Mouse (Mus musculus): ENCODE data around the gene Sike1. TPM values are rescaled to one million over a fixed set of nuclear protein-coding genes. Genes with fewer than 3 reads are reported as not detected.

Sike1 gene
- total RNA-seq (2021): 10 to 100 TPM; 64.1 to 65.3 TPM
- long read RNA-seq, full-length matches to known transcripts: 32 of 35 reads
- long read RNA-seq, partial matches to known transcripts: 1 of 35 reads
- long read RNA-seq, other reads (novel, unspliced or antisense): 2 of 35 reads

DNA sequence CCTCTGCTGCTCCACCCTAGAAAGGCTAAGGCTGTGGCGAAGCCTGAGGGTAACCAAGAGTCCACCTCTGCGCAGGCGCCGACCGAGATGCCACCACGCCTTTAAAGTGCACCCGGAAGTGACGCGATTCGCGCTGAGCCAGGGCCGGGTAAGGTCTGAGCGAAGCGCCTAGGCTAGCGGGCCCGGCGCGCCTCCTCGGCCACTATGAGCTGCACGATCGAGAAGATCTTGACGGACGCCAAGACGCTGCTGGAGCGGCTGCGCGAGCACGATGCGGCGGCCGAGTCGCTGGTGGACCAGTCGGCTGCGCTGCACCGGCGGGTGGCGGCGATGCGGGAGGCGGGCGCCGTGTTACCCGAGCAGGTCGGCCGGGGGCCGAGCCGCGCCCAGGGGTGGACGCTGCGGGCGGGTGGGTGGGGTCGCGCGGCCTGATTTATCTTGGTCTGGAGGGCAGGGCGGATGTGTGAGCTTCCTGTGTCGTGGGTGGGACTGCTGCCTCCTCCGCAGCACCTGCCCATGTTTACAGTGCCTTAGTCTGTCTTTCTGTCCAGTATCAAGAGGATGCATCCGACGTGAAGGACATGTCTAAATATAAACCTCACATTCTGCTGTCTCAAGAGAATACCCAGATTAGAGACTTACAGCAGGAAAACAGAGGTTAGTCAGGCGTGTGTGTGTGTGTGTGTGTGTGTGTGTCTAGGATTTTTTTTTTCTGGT lies at the start of gene Sike1:
Sike1 (plus strand) TSS at position 104 of the 717 bp plus-strand sequence.
- DNase-seq (ENCODE audit: low spot score in 2 of 2): peak; percentile 92 to 95

DNA sequence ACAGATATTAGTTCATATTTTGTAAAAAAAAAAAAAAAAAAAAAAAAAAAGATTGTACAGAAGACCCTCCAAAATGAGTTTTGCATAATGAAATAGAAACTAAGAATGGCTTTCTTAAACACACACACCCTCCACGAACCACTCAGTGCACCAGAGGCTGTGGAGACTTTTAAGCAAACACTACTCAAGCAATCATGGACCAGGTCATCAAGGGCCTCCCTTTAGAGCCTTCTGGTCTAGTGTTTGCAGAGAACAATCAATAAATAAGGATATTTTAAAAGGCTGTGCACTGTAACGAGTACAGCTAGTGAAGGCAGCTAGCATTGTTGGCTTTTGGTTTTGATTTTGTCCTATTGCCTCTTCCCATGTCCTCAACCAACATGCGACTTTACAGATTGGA lies 49.2 kb upstream of the Sike1 start:
- DNase-seq (ENCODE audit: low spot score in 2 of 2): no peak

DNA sequence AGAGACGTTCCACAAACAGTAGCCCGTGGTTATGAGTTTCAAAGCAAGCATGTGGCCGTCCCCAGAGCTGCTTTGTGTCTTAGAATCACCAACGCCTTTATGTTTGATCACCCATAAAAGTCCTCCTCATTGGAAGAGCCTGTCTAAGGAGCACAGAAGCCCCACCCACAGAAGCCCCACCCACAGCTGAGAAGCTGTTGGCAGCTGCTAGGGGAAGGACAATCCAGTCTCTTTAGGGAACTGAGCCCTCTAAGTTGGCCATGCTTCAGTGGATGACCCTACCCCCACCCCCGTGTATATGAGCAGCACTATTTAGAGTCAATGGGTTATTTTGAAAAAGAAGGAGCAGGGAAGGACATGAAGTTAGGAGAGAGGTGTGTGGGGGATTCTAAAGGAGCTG lies 48.6 kb upstream of the Sike1 start:
- no peak for DNase-seq (ENCODE audit: low spot score in 2 of 2)

DNA sequence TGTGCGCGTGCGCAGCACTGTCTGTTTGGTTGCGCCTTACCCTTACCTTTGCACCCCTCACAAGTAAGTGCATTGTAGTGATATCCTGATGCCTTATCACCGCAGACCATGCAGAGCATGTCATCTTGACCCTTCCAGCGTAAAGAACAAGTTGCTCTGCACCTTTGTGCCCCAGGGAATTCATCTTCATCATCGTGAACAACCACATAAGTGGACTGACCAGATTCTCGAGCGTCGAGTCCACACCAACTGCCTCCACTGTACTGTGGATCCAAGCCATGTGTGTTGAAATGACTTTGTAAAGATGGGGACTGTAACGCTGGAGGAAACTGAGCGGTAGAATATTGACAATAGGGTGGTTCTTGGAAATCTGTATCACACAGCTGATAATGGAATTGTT lies 41.0 kb upstream of the Sike1 start:
- no peak for DNase-seq (ENCODE audit: low spot score in 2 of 2)

DNA sequence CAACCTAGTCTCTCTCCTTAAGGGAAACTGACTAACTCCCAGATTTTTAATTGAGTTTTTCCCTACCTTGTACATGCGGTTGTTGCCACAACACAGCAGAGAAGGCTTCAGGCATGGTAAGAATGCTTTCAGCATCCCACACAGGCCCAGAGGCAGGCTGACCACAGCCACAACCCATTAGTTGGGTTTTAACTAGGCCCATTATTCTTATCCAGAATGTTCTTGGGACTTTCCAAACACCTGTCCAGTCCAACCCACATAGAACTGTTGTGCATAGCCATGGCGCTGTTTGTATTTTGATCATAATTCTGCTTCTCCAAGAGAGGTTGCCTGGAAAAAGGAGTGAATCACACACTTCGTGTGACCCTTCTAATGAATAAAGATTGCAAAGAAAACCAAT lies 40.4 kb upstream of the Sike1 start:
- DNase-seq (ENCODE audit: low spot score in 2 of 2): no peak

DNA sequence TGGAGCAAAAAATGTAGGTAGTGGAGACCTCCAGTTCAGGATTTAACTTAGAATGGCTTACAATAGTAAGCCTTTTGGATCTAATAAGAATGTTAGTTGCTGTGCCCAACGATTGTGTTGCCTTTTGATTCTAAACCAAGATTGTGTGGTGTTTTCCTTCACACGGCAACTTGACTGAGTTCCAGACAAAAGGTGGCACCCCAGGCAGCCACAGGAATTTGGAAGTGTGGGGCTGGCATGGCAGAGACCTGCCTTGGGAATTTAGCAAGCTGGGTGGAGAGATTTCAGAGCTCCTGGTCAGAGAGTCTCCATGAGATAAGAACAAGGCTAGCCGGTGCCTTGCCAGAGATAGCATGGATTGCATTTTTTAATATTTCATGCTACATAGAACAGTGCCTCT lies 39.9 kb upstream of the Sike1 start:
- DNase-seq (ENCODE audit: low spot score in 2 of 2): no peak

DNA sequence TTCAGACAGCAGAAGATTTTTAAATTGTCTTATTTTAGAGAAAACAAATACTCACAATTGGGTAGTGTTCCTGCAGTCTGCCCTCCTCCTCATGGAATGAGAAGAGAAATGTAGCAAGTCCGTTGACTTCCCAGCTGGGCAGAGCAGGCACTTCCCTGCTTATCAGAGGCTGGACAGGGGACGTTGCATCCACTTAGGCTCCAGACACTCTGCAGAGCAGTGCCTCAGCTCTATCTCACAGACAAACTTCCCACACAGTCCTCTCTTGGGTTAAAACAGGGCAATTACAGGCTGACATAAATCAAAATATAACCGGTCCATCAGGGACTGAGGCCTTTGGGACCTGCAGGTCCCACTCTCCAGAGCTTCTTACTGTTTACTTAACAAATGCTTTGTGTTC lies 31.5 kb upstream of the Sike1 start, which contains the start of gene Nr1h5:
Nr1h5 (minus strand) TSS at position 101 of the 400 bp plus-strand sequence.
- no peak for DNase-seq (ENCODE audit: low spot score in 2 of 2)

DNA sequence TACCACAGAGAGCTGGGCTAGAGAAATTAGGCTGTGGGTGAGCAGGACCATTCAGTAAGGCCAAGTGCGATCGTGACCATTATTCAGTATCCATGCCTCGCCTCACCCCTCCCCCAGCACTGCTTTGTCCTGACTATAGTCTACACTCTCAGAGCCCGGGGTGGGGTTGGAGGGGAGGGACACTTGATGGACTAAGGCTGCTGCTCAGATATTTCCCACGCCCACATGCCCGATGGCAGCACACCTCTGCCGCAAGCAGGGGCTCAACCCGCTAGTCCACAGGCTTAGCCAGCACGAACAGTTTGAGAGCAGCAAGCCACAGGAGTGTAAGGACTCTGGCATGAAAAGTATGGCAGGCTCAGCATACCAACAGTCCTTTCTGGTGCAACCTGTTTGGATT lies 25.4 kb upstream of the Sike1 start:
- DNase-seq (ENCODE audit: low spot score in 2 of 2): no peak

DNA sequence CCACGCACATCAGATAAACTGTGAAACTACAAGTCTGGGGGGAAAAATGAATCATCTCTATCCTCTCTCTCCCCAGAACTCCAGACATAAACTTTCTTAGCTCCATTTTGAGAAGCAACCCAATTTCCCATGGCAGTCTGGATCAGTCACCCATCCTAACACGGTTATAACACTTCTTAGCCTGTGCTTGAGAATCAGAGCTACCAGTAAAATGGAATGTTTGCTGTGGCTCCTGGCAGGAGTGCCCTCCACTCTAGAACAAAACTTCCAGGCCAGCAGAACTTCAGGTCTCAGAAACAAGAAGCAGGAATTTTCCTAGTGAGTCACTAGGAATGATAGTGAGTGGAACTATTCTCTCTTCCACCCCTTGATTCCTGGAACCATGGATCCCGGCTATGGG lies 25.0 kb upstream of the Sike1 start:
- no peak for DNase-seq (ENCODE audit: low spot score in 2 of 2)

DNA sequence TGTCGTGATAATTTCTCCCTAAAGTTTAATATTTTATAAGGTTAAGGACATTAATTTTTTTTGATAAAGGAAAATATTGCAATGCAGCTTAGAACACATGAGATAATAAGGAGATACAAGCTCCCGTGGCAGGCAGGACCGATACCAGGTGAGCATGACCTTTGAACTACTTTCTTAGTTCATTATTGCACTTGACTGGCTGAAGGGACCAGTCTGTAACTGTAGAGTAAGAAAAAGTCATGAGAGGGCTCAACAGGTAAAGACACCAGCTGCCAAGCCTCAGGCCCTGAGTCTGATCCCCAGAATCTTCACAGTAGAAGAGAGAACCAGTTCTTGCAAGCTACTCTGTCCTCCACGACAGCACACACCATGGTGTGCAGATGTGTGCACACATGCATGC lies 18.6 kb upstream of the Sike1 start:
- DNase-seq (ENCODE audit: low spot score in 2 of 2): no peak

DNA sequence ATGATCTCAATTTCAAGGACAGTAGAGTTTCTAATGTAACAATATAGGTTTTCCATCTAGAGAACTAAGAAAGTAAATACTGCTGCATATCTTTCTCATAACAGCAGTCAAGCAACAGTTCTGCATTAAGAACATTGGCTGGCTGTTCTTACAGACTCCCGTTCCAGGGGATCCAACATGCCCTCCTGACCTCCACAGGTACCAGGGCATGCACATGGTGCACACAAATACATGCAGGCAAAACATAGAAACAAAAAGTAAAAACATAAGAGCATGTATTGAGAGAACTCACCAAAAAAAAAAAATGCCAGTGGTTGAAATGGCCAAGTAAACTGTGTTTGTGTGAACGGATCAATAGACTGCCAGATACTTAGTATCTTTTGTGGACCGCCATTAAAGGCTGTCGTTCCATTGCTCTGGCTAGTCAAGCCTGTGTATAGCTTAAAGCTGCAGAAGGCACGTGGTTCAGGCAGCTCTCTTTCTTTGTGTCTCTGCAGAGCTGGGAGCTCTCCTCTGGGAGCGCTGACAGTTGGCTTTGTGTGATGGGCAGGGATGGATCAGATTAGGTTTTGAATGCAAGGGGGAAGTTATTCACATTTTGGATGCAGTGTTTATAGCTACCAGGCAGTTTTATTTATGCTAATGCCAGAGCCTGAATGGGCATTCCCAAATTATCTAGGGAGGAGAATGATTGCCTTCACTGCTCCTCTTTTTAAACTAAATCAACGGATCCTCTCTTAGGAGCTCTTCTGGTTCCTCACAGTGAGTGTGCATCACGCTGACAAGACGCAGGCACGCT lies 15.8 kb upstream of the Sike1 start:
- peak in 1 of 2 experiments; percentile 39 for DNase-seq (ENCODE audit: low spot score in 2 of 2)

DNA sequence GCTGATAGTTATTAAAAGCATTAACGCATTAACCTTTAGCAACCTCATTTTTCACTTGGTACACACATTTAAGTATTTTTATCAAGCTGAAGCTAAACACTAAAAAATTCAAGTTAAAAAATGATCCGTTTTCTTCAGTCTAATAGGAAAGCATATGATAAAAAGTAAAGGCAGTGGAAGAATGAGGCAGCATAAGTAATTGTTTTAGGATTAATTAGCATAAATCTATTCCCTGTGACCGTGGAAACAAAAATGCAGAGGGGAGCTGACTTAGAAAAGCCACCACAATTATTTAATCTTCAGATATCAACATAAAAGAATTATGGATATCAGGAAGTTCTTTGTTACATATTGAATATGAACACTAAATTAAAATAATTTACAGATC lies 15.2 kb upstream of the Sike1 start:
- DNase-seq (ENCODE audit: low spot score in 2 of 2): no peak

DNA sequence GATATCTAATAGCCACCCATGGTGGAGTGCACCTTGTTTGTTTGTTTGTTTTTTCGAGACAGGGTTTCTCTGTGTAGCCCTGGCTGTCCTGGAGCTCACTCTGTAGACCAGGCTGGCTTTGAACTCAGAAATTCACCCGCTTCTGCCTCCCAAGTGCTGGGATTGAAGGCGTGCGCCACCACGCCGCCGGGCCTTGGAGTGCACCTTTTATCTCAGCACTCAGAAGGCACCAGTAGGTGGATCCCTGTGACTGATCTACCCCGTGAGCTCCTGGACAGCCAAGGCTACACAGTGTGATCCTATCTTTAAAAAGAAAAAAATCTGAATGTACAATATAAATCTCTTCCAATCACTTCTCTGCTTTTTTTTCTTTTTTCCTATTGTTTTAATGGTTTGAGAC lies 4.5 kb upstream of the Sike1 start:
- DNase-seq (ENCODE audit: low spot score in 2 of 2): no peak

DNA sequence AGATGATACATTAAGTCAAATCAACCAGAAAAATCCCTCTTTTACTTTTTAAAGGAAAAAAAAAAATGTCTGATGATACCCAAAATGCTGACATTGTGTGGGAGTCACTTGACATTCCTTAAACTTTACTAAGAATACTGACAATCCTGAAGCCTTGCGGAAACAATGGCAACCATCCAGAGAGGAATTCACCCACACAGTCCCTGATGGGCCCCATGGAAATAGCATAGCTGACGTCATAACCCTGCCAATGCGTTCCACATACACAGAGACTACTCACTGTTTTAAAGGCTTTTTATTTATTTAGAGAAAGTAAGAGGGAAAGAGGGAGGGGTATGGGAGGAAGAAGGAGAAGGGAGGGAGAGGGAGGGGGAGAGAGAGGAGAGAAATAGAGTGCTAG lies 2.6 kb upstream of the Sike1 start:
- no peak for DNase-seq (ENCODE audit: low spot score in 2 of 2)

DNA sequence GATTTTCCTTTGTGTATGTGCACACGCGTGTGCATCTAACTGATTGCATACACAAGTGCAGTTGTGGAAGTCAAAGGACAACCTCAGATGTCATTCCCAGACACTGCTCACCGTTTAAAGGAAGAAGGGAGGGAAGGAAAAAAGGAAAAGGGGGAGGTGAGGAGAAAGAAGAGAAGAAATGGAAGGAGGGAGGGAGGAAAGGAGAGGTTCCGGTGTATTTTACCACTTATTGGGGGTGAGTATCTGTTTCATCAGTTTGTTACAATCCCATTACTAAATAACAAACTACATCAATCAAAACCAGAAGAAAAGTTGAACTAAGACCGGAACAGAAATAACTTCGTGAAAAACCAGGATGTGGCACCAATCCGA lies 289 bp upstream of the Sike1 start:
- no peak for DNase-seq (ENCODE audit: low spot score in 2 of 2)

DNA sequence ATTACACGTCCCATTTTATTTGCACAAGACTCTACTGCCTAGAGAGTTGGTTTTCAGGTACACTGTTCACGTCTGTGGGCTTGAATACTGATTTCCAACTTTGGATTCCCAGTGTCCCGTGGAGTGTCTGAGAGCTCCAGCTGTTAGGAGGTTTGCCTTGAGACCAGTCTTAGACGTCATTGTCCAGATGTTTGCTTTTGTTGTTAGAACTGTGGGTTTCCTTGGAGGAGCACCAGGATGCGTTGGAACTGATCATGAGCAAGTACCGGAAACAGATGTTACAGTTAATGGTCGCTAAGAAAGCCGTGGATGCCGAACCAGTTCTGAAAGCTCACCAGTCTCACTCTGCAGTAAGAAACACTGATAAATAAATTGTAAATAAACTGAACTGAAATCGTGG lies 1.5 kb downstream of the Sike1 start:
- DNase-seq (ENCODE audit: low spot score in 2 of 2): no peak

DNA sequence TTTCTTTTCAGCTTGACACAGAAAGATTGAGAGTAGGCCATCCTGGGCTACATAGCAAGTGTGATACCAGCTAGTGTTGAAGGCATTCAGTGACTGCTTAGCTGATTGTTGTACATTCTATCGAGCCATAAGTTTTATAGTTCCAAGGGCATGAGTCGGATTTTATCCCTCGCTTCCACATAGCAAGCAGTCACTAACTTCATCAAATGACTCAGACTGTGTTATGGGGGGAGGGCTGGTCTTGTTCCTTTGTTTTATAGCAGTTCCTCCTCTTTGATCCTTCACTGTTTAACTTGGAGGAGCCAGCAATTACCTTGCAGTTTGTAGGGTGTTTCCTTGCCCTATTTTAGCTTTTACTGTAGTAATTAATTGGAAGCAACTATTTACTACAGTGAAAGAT lies 2.1 kb downstream of the Sike1 start:
- DNase-seq (ENCODE audit: low spot score in 2 of 2): no peak

DNA sequence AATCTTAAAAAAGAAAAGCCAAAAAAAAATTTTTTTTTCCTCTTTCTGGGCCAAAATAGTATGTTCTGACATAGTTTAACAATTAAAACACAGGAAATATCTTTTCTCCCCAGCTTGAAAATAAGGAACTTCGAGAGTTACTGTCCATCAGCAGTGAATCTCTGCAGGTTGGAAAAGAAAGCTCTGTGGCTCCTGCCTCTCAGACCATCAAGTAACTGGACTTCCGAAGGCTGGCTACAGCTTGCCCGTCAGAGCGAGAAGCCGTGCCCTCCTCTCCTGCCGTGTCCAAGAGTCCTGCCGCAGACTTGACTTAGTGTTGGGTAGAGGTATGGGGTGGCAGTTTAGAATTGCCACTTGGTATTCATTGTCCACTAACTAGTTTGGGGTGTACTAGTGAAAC lies 6.1 kb downstream of the Sike1 start:
- DNase-seq (ENCODE audit: low spot score in 2 of 2): no peak

DNA sequence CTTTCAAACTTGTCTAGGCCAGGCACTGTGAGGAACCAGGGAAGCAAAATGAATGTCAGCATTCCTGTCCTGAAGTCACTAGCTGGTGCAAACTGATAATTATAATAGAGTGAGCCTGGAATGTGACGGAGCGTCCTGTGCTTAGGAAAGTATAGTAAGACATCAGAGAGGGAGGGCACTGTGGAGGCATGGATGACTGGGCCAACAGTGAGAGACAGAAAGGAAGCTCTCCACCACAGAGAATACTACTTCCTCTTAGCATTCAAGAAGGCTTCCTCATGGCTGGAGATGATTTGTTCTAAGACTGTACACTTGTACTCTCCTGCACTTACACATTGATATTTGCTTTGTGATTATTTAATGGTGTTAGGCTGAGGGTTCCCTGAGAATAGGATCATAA lies 21.8 kb downstream of the Sike1 start:
- DNase-seq (ENCODE audit: low spot score in 2 of 2): no peak

DNA sequence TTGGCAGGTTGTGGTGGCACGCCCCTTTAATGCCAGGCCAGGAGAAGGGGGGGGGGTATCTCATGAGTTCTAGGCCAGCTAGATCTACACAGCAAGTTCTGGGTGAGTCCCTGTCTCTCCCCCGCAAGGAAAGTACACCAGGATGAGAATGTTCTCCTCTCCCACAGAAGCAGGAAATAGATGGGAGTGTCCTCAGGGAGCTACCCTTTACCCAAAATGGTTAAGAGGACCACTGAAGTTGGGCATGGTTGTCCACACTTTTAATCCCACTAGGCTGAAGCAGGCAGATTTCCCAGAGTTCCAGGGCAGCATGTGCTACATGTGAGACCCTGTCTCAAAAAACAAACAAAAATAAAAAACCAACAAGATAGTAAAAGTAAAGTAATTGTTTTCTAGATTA lies 24.0 kb downstream of the Sike1 start:
- DNase-seq (ENCODE audit: low spot score in 2 of 2): no peak

DNA sequence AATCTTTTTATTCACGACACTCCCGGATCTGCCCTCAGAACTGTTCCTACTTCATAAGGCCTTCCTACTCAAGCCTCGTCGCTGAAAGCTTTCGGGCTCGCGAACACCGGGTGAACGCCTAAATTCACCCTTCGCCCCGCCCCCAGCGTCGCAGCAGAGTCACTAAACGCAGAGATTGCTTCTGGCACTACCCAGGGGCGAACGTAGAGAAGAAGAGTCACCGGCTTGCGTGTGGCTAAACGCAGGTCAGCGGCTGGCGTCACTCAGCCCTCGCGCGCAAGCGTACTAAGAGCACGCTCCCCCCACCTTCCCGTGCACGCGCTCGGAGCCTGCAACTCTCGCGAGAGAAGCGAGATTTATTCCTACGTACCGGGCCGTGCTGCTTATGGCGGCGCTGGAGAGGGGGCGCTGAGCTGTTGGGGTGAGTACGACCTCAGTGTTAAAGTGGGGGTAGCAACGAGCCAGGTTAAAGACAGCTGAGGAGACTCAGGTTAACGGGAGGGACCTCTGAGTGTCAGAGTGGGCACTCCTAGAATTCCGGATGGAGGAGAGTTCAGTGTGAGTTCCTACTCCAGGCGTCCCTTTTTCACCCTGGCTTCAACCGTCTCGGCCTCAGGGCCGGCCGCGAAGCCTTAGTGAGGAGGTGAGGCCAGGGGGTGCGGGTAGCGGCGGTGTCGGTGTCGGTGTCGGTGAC lies 24.9 kb downstream of the Sike1 start, which contains the start of gene Csde1:
Csde1 (plus strand) TSS at position 178 of the 694 bp plus-strand sequence.
- DNase-seq (ENCODE audit: low spot score in 2 of 2): peak; percentile 97 to 98

Data from layer of hippocampus, adult 18-20 months (tissue).